Mouse (Mus musculus) testis, adult 2 months (tissue): ENCODE measurements around the gene Ccdc106.

ENCODE experiments used
- CTCF ChIP-seq: fragments of 200-500 bp; IDR thresholded peaks from 2 replicates; pipeline ENCODE4 v1.5.1; 2012; ENCODE audit warnings: low read depth, mild to moderate bottlenecking, inconsistent platforms, low read length, moderate library complexity; ENCODE audit not compliant: control insufficient read depth, insufficient read depth, insufficient replicate concordance
- POLR2A ChIP-seq: fragments of 200-500 bp; IDR thresholded peaks from 2 replicates; pipeline ENCODE4 v1.6.1; 2012; ENCODE audit warnings: low read depth, mild to moderate bottlenecking, inconsistent platforms, low read length, moderate library complexity; ENCODE audit not compliant: control insufficient read depth

GRCm38 (mm10) chr7:5062360-5063001 is 42.1 kb downstream of the Ccdc106 start:
- TF ChIP-seq CTCF: no peak
- TF ChIP-seq POLR2A: no peak
